Mouse (Mus musculus) ES-Bruce4 (cell line): ENCODE measurements around the gene Kcnj1.

ENCODE experiments used
- CTCF ChIP-seq: IDR thresholded peaks from one replicate; pipeline ENCODE4 v1.8.1; 2011; ENCODE audit warnings: low read depth, low read length
- POLR2A ChIP-seq: IDR thresholded peaks from one replicate; pipeline ENCODE4 v1.8.1; 2011; ENCODE audit warnings: low read length; ENCODE audit not compliant: insufficient read depth

DNA sequence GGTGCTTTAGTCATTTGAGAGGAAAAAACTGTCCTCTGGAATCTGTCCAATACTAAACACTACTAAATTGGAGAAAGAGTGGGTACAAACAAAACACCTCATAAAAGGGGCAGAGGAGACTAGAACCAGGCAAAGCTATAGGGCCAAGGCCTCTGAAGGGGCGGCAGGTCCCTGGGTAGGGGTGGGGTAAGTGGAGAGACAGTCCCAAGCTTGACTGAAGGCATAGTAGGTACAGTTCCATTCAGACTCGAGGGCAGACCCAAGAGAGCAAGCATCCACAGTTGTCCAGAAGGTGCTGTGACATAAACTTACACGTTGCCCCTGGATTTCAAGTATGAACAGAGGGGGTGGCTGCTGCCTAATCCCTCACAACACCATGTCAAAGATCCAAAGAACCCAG is 70.8 kb downstream of the Kcnj1 start:
- no peak for TF ChIP-seq CTCF
- no peak for TF ChIP-seq POLR2A
